Mouse (Mus musculus) hindbrain, embryonic 14.5 days (tissue): ENCODE measurements around the gene Ankrd44. TPM values are rescaled to one million over a fixed set of nuclear protein-coding genes. Genes with fewer than 3 reads are reported as not detected.

Experiments
- ATAC-seq: fragments of 200-750 bp; cut with Nextera tagmentation; 2 replicates; pipeline ENCODE4 v1.8.0; 2017; ENCODE audit warnings: moderate number of reproducible peaks, mild to moderate bottlenecking, moderate TSS enrichment, moderate library complexity; ENCODE audit not compliant: low FRiP score
- DNase-seq: peaks from one replicate; pipeline ENCODE4 v3.0.0-alpha.2; 2015; ENCODE audit warnings: low spot score
- H3K27ac ChIP-seq: fragments of 300-500 bp; sonication (generic); 2 replicates; pipeline ENCODE4 v1.5.1; 2014; ENCODE audit warnings: mild to moderate bottlenecking, moderate library complexity
- H3K27me3 ChIP-seq: fragments of 300-500 bp; sonication (generic); 2 replicates; pipeline ENCODE4 v1.6.1; 2014; ENCODE audit warnings: mild to moderate bottlenecking, low read length, mixed read lengths; ENCODE audit not compliant: control insufficient read depth, insufficient read depth
- H3K36me3 ChIP-seq: fragments of 300-500 bp; sonication (generic); replicated peaks from 2 replicates; pipeline ENCODE4 v1.6.1; 2014; ENCODE audit not compliant: control insufficient read depth, insufficient read depth
- H3K4me1 ChIP-seq: fragments of 300-500 bp; sonication (generic); replicated peaks from 2 replicates; pipeline ENCODE4 v1.6.1; 2014; ENCODE audit warnings: antibody characterized with exemption, low read length, mixed read lengths; ENCODE audit not compliant: control insufficient read depth, insufficient read depth
- H3K4me2 ChIP-seq: fragments of 300-500 bp; sonication (generic); replicated peaks from 2 replicates; pipeline ENCODE4 v1.6.1; 2014; ENCODE audit warnings: mild to moderate bottlenecking, moderate library complexity
- H3K4me3 ChIP-seq: fragments of 300-500 bp; sonication (generic); replicated peaks from 2 replicates; pipeline ENCODE4 v1.5.1; 2014; ENCODE audit warnings: mild to moderate bottlenecking, low read length
- H3K9ac ChIP-seq: fragments of 300-500 bp; sonication (generic); 2 replicates; pipeline ENCODE4 v1.6.1; 2014
- H3K9me3 ChIP-seq: fragments of 300-500 bp; sonication (generic); 2 replicates; pipeline ENCODE4 v1.6.1; 2016; ENCODE audit warnings: low read length; ENCODE audit not compliant: control insufficient read depth
- WGBS: fragments of 180-500 bp; shearing (Covaris S2); extraction: QIAGEN DNeasy Blood & Tissue Kit; methylation state at CpG from one replicate; pipeline ENCODE4 v1.1.7; 2014; 5-methylcytosine and 5-hydroxymethylcytosine counted together
- polyA plus RNA-seq: library from polyadenylated mRNA; unstranded; fragments of >200 nt; fragmentation: Nextera tagmentation; extraction: Ambion mirVana; gene quantifications from 2 replicates; pipeline ENCODE4 v1.2.1, GENCODE M21; 2014

Ankrd44 gene
- polyA plus RNA-seq, 1 experiment from 2014 or later, result 30.0 TPM

DNA sequence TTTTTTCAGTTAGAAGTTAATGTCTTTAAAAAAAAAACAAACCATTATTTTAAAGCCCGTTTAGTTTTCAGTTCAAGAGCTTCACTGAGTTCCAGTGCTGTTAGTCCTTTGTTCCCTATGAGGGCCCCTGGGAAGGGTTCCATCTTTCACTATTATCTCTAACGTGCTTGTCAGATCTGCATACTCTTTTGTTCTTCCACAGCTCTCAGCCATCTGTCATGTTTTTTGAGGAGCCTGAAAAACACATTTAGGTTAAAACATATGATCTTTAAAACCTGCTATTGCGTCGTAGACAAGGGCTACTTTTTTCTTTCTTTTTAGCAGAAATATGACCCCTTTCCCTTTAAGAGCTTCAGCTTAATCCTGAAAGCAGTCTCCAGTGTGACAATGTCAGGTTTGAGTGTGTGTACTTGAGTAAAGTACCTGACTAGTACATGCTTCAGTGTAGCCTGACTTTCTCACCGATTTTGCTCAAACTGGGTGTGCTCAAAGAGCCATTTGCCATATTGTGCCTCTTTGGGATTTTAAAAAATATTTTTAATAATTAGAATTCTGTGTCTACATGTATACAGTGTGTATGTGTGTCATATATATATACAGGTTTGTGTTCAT lies 285.9 kb downstream of the Ankrd44 start:
- H3K4me3 ChIP-seq, result no peak overlapping the region
- peak overlapping the region; percentile 80 for H3K27ac ChIP-seq
- peaks cover 4% of the 10 kb centered on the region for H3K4me1 ChIP-seq
- no peak overlapping the region for H3K4me2 ChIP-seq
- no peaks in the 10 kb centered on the region for H3K9me3 ChIP-seq
- H3K36me3 ChIP-seq, result no peaks in the 10 kb centered on the region
- H3K27me3 ChIP-seq, result no peaks in the 10 kb centered on the region
- ATAC-seq (peak; percentile 62; the same call in 1 of the 2 replicates), DNase-seq (peak; percentile 63)
- 24% methylated on average over 5 of the region's 5 CpGs for WGBS
- H3K9ac ChIP-seq, result no peak overlapping the region

DNA sequence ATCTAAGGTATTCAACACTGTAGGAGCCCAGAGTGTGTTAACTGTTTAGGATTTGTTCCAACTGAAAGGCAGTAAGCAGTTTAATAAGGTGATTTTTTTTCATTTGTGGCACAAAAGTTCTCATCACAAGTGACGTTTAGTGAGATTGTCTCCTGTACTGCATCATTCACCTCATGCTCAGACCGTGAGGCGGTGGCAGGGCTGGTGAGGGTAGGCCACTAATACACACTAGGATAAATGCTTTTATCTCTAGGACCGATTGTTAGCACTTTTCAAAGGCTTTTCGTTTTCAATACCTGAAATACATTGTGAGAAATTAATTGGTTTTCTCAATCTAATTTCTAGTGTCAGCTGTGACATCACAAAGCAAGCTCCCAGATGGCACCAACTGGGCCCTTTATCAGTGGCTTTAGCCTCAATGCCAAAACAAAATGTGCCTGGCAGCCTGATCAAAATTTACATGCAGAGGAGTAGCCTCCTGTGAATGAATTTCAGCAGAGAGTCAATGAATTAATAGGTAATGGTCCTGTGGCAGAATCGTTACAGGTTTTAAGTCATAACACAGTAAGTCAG lies 286.6 kb downstream of the Ankrd44 start:
- no peaks in the 10 kb centered on the region for H3K27me3 ChIP-seq
- 0 out of 2 replicates have a peak overlapping the region, but pooled peaks have one; percentile 39 for H3K9ac ChIP-seq
- no peaks in the 10 kb centered on the region for H3K36me3 ChIP-seq
- ATAC-seq (peak; percentile 76; the same call in 1 of the 2 replicates), DNase-seq (peak; percentile 53)
- peak overlapping the region; percentile 80 for H3K27ac ChIP-seq
- peaks cover 4% of the 10 kb centered on the region for H3K4me1 ChIP-seq
- no peak overlapping the region for H3K4me3 ChIP-seq
- no peaks in the 10 kb centered on the region for H3K9me3 ChIP-seq
- 35% methylated on average over 6 of the region's 6 CpGs for WGBS
- H3K4me2 ChIP-seq, result no peak overlapping the region

DNA sequence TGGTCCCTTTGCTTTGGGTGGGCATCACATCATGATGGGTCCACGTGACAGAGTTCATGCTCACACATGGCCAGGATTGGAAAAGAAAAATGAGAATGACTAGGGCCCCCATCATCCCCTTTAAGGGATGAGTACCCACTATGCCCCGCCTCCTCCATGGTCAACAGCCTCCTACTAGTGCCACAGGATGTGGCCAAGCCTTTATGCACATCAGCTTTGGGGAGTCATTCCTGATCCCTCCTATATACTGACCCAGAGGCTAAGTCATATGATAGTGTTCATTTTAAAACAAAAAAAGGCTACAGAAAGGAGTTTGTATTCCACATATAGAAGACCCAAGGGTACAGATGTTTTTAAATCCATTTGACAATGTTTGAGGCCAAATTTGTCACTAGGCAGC lies 287.1 kb downstream of the Ankrd44 start:
- DNase-seq, result no peak
- no peaks in the 10 kb centered on the region for H3K36me3 ChIP-seq
- H3K27ac ChIP-seq, result peak overlapping the region; percentile 80
- H3K4me3 ChIP-seq, result no peak overlapping the region
- H3K4me1 ChIP-seq, result peaks cover 4% of the 10 kb centered on the region
- H3K9me3 ChIP-seq, result no peaks in the 10 kb centered on the region
- H3K27me3 ChIP-seq, result no peaks in the 10 kb centered on the region
- ATAC-seq, result peak; percentile 38; the same call in 1 of the 2 replicates
- 94% methylated on average over 2 of the region's 2 CpGs for WGBS
- no peak overlapping the region for H3K4me2 ChIP-seq
- no peak overlapping the region for H3K9ac ChIP-seq

DNA sequence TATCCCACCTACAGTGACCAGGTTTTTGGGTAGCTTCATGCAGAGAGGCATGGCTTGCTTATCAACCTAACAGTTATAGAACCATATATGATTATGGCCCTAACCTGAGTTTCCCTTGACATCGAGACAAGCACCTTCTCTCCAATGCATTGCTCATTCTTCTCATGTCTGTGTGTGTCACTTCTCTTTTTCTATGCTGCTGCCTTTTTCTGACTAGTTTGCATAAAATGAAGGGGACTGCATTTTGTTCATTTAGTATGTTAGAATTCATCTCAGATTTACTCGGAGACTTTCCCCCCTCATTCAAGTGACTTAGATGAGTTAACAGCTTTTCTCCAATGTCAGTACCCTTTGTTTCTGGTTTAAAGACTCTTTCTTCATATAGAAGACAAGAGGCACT lies 288.8 kb downstream of the Ankrd44 start:
- no peak for ATAC-seq
- 90% methylated on average over 2 of the region's 2 CpGs for WGBS
- no peaks in the 10 kb centered on the region for H3K9me3 ChIP-seq

DNA sequence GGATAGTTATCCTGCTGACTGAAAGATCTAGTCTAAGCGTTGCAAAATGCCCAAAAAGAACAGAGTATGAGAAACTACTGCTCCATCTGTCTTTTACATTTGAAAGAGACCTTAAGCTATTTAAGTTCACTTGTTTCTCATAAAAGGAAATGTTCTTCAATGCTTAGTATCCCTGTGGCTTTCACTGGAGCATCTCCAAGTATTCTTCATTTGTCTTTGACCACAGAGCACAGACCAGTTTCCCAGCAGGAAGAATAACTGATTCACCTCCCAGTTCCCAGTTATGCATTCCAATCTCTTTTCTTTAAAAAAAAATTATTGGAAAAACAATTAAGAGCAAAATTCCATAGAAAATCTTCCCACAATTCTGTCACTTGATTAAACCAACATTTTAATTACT lies 297.1 kb downstream of the Ankrd44 start:
- no peak overlapping the region for H3K4me2 ChIP-seq
- no peaks in the 10 kb centered on the region for H3K36me3 ChIP-seq
- H3K9me3 ChIP-seq, result no peaks in the 10 kb centered on the region
- WGBS, result 71% methylated on average over 1 of the region's 1 CpGs
- no peaks in the 10 kb centered on the region for H3K4me1 ChIP-seq
- no peak overlapping the region for H3K9ac ChIP-seq
- H3K27me3 ChIP-seq, result no peaks in the 10 kb centered on the region
- H3K4me3 ChIP-seq, result no peak overlapping the region
- no peak overlapping the region for H3K27ac ChIP-seq
- ATAC-seq (no peak), DNase-seq (no peak)

More for the DNA sequence above, 288.8 kb downstream of the Ankrd44 start:
- Histone ChIP-seq H3K27me3 (no peaks in the 10 kb centered on the region), H3K4me2 (no peak overlapping the region), H3K27ac (no peak overlapping the region), H3K4me1 (peaks cover 4% of the 10 kb centered on the region), H3K4me3 (no peak overlapping the region), H3K9ac (no peak overlapping the region), H3K36me3 (no peaks in the 10 kb centered on the region)
- no peak for DNase-seq

DNA sequence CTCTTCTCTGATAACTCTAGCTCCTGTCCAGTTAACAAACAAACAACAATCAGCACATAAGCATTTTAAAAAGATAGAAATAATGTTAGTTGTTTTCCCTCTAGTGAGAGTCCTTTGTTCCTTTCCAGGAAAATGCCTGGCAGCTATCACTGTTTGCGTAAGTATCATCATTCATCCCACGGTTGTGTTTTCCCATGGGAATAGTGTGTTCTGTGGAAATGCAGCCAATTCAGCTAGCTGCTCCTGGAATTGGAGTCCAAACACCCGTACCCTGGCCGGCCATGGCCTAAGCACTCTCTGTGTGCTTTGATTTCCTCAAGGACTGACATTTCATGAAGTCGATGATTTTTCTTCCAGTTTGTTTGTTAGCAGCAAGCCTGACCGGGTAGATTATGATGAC lies 311.2 kb downstream of the Ankrd44 start:
- H3K4me3 ChIP-seq, result no peak overlapping the region
- H3K4me2 ChIP-seq, result no peak overlapping the region
- H3K4me1 ChIP-seq, result no peaks in the 10 kb centered on the region
- no peak overlapping the region for H3K27ac ChIP-seq
- ATAC-seq (no peak), DNase-seq (no peak)
- H3K9me3 ChIP-seq, result no peaks in the 10 kb centered on the region
- 82% methylated on average over 6 of the region's 6 CpGs for WGBS
- no peaks in the 10 kb centered on the region for H3K36me3 ChIP-seq
- H3K27me3 ChIP-seq, result no peaks in the 10 kb centered on the region
- no peak overlapping the region for H3K9ac ChIP-seq

DNA sequence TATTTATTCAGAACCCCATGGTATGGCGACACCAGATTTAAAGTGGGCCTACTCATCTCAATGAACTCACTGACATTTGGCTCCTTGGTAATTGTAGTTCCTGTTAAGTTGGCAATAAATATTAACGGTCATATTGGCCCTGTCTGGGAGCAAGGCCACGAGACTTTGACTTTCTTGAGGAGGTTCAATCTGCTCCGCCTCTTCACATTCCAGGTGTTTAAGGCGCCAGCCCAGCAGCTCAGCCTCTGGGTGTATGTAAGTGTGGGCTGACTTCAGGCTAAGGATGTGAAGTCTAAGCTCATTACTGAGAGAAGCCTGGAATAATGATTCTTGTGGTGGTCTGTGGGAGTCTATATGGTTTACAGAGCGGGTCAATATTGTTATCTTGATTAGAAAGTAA lies 313.8 kb downstream of the Ankrd44 start:
- ATAC-seq (no peak), DNase-seq (no peak)
- no peak overlapping the region for H3K27ac ChIP-seq
- H3K27me3 ChIP-seq, result no peaks in the 10 kb centered on the region
- no peak overlapping the region for H3K9ac ChIP-seq
- 78% methylated on average over 6 of the region's 6 CpGs for WGBS
- no peaks in the 10 kb centered on the region for H3K9me3 ChIP-seq
- no peaks in the 10 kb centered on the region for H3K4me1 ChIP-seq
- no peak overlapping the region for H3K4me2 ChIP-seq
- no peak overlapping the region for H3K4me3 ChIP-seq
- no peaks in the 10 kb centered on the region for H3K36me3 ChIP-seq

DNA sequence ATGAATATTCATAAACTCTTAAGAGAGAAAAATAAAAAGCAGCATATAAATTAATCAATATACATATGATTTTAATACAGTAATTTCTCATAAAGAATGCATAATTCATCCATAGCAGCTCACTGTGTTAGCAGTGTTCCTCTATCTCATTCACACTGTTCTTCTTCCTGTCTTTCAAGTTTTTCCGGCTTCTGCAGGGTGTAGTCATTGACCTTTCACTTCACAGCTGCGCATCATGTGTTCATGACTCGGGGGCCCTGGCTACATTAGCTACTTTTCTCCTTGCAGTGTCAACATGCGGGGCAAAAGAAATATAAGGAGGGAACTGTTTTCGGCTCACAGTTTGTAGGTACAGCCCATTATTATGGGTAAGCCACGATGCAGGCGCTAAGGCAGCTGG lies 314.3 kb downstream of the Ankrd44 start:
- Histone ChIP-seq H3K4me3 (no peak overlapping the region), H3K9me3 (no peaks in the 10 kb centered on the region), H3K27ac (no peak overlapping the region), H3K27me3 (no peaks in the 10 kb centered on the region), H3K4me1 (no peaks in the 10 kb centered on the region), H3K9ac (no peak overlapping the region), H3K36me3 (no peaks in the 10 kb centered on the region), H3K4me2 (no peak overlapping the region)
- DNase-seq (no peak), ATAC-seq (no peak)
- WGBS, result 73% methylated on average over 7 of the region's 7 CpGs

DNA sequence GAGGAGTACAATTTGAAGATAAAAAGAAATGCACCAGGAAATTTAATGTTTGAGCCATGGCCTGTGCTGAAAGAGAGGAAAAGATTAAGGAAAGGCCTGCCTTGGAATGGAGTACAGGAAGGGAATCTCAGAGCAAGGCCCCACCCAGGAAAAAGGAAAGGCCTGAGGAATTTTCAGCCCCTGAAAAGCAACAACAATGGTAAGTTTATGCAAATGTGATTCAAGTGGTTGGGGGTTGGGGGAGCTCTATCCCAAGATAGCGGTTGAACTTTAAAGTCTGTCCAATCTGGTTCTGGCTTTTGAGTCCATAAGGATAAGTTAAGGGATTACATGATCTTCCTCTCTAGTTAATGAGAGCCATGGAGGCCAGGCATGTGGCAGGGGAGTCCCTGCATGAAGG lies 319.3 kb downstream of the Ankrd44 start:
- H3K36me3 ChIP-seq, result no peaks in the 10 kb centered on the region
- ATAC-seq (no peak), DNase-seq (no peak)
- no peaks in the 10 kb centered on the region for H3K9me3 ChIP-seq
- no peak overlapping the region for H3K4me3 ChIP-seq
- no peaks in the 10 kb centered on the region for H3K4me1 ChIP-seq
- no peak overlapping the region for H3K4me2 ChIP-seq
- no peak overlapping the region for H3K27ac ChIP-seq
- no peaks in the 10 kb centered on the region for H3K27me3 ChIP-seq
- 88% methylated on average over 1 of the region's 1 CpGs for WGBS
- H3K9ac ChIP-seq, result no peak overlapping the region
